Mouse (Mus musculus) megakaryocyte progenitor cell, adult 5-6 weeks (primary cell): ENCODE measurements at regions not wholly inside any gene's neighbourhood (a gene's known extent, or its start where the extent isn't known, plus 50 kb on each side); places are given as distances from the start of the nearest gene placed in this dataset.
"Not testable (repeated sequence)": the region's sequence is repeated elsewhere in the genome, so short reads cannot be mapped to it uniquely, and the experiment has no call there.

ENCODE experiments used
- ATAC-seq: replicated peaks from 2 replicates; pipeline ENCODE4 v1.8.0; 2016; ENCODE audit warnings: mild to moderate bottlenecking, moderate TSS enrichment, inconsistent platforms; ENCODE audit not compliant: poor library complexity

DNA sequence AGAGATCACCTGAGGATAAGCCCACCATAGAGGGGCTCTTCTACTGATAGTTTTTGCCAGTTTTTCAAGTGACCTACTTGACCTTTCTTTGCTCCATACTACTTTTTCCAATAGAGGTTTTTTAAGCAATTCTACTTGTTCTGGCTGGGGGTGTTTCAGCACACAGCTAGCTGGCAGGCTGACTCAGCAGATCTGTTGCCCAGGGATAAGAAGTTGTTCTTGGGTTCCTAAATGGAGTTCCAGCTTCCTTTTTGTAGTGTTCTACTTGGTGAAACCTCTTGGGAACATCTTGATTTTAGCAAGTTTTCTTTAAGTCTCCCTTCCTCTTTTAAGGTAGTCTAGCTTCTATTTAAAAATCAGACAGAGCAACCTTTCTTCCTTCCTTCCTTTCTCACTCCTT lies 61.0 kb downstream of the 4930474N05Rik start:
- ATAC-seq: peak; percentile 85

DNA sequence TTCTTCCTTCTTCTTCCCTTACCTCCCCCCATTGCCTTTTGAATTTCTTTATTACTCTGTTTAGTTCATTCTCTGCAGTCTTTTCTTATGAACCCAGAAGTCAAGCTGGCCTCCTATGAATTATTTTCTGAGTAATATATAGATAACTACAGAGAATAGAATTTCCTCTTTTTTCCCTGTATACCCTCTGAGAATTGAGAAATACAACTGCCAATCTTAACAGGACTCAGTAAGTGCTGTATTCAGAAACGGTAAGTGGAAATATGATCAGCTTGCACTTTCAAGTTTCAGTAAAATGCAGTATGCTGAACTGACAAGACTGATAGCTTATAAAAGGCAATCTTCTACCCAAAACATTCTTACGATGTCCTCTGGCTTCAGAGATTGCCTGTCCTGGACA lies 61.5 kb downstream of the 4930474N05Rik start:
- ATAC-seq: peak; percentile 85

DNA sequence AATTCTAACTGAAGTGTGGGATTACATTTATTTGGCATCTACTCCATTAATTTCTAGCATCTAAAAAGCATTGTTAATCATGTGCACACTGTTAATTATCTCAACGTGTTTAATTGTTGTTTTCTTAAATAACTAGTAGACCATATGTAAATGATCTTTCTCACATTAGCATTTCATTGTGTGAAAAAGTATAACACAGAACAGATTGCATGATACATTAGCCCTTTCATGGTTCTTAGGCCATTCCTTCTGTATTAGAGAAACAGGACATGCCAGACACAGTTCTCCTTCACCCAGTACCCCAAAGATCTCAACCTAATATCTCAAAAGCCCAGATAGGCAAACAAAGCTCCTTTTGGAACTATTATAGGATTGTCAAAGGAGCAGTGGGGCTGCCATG lies 89.0 kb downstream of the 4930474N05Rik start:
- no peak for ATAC-seq

DNA sequence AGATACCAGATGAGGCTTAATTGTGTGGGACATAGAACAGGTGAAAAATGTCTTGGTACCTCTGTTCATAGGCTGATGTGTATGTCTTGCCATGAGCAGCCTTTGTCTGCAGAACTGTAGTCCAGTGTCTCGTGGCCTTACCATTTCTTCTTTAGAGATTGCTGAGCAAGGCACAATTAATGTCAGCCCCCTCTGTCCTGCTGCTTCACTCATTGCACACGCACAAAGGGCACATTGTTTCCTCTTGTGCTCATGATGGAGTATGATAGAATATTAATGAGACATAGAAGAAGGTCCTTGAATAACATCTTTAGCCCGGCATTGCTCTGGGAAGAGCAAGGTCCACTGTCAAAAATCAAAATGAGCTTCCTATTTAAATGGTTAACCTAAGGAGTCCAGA lies 101.8 kb downstream of the 4930474N05Rik start:
- no peak for ATAC-seq

DNA sequence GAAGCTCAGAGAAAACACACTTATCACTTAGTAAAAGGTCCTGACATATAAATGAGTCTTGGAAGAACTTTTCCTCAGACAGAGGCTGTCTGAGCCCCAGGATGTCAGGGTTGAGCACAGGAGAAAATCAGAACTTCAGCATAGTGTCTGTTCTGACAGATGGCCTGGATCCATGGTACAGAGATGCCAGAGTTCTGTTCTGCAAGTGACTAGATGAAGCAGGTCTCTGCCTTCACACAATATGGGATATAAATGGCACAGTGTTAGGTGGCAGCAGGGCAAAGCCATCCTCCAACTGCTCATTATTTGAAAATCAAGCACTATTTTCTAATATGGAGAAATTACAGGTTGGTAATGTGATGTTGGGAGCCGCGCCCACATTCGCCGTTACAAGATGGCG lies 103.7 kb downstream of the 4930474N05Rik start:
- no peak for ATAC-seq

DNA sequence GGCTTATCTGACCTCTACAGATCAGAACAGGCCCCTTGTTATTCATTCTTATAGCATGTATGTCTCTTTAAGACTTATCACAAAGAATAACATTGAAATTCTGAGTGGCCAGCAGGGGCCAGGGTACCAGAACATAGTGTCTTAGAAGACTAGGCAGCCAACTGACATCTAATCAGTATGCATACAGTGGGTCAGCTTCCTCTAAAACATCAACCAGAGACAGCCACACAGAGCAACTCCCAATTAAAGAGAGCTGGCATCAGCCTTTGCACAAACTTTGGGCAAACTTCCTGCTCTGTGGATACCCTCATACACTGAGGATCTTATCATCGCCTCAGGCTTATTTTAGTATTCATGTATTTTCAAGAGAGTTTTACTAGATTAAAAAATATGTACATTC lies 109.1 kb downstream of the 4930474N05Rik start:
- no peak for ATAC-seq

DNA sequence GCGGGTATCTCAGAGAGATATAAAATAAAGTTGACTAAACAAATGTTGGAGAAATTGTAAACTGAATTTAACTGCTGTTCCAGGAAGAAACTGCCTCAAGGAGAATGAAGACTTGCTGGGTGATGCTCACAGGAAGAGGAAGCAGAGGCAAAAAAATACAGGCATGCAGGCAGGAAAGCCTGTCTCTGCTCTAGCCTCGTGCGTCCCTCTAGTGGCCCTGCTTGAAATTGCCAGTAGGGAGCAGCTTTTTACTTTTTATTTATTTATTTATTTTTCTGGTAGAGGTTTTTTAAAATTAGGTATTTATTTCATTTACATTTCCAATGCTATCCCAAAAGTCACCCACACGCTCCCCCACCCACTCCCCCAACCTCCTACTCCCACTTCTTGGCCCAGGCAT lies 118.1 kb downstream of the 4930474N05Rik start:
- ATAC-seq: peak; percentile 97

DNA sequence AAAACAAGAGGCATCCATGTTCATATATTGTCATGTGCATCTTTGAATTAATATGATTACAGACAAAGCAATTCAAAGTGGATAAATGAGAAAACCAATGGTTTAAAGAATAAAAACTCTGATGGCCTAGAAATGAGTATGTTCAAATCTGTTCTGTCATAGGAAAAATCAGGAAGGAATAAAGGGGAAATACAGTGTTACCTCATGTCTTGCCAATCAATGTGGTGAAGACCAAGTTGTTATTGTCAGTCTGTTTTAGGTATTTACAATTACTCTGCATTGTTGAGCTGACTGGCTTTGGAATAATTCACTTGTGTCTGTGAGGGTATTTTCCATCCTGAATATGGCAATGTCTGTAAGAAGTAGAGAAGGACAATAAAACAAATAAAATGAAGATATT lies 151.1 kb downstream of the 4930474N05Rik start:
- no peak for ATAC-seq

DNA sequence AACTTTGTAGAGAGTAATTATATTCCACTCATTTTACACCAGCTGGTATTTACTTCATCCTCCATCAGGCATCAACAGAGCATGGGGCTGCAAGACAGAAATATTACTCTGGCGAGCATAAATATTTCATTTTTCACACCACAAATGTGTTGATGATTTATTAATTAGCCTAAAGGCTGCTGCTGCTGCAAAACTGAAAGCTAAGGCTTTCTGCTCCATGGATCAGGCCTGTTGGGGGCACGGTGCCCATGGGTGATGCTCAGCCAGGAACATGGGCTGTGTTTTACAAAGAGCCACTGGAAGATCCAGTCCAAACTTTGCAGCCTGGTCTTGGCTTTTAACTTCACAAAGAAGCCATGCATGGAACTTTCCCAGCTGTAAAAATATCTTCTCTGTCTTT lies 167.4 kb downstream of the 4930474N05Rik start:
- ATAC-seq: no peak

DNA sequence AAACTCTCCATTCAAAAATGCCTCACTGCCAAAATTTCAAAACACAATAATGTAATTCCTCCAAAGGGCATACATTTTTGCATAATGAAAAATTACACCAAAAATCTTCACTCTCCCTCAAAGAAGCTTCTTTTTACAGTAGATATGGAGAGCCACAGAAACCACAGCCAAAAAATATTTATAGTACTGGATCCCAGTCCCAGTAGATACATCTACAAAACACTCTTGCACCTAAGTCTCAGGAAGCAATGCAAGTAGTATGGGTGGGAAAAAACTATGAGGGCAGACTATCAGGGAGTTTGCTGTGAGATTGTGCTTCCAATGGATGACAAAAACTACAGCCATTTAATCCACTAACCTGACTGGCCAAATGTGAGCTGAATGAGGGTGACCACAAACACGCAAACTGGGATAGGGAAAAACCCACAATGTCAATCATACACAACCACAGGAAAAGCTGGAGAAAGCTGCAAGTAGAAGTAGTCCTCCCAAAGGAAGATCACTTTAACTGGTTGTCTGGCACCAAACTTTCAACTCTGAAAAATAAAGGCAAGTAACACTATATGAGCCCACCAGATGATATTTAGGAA lies 189.2 kb downstream of the 4930474N05Rik start:
- ATAC-seq: peak; percentile 26; the same call in 1 of the 2 replicates

DNA sequence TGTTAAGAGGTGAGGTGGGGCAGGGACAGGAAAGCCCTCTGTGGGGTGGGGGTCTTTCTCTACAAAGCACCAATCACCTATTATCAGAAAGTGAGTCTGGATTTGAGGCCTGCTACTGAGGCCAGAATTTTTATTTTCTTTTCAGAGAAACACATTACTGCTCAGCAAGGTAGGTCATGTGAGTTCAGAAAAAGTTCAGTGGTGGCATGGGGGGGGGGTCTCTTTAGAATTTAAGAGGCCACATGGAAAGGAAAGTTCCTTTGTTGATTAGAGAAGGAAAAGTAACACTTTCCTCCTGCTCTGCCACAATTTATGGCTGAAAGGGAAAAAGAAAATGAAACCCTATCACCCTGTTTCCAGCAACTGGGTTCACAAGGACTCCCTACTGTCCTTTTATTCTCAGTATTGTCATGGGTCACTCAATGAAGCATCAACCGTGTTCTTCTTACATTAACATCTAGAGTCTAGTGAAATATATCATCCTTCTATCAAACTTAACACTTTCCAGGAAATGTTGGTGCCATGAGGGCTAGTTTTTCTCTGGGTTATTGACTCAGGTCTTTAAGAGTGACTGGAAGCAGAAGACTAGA lies 194.1 kb downstream of the 4930474N05Rik start:
- no peak for ATAC-seq

DNA sequence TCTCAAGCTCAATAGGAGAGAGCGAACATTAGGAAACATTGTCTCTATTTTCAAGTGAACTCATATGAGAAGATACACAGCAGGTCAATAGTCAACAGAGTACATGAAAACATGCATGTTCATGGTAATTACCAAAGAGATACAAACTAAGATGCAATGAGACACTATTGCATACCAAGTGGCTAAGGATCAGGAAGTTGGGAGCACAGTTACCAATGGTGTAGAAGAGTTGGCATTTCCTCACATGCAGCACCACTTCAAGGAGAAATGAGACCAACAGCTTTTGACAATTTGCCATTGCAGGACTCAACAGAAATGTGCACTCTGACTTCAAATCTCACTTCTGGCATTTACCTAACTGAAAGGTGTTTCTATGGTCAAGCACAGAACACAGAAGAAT lies 215.6 kb downstream of the 4930474N05Rik start:
- peak; percentile 91 for ATAC-seq

DNA sequence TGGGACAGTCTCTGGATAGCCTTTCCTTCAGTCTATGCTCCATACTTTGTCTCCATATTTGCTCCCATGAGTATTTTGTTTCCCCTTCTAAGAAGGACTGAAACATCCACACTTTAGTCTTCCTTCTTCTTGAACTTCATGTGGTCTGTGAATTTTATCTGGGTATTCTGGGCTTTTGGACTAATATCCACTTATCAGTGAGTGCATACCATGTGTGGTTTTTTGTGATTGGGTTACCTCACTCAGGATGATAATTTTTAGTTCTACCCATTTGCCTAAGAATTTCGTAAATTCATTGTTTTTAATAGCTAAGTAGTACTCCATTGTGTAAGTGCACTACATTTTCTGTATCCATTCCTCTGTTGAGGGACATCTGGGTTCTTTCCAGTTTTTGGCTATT lies 220.0 kb downstream of the 4930474N05Rik start:
- not testable (repeated sequence) for ATAC-seq

DNA sequence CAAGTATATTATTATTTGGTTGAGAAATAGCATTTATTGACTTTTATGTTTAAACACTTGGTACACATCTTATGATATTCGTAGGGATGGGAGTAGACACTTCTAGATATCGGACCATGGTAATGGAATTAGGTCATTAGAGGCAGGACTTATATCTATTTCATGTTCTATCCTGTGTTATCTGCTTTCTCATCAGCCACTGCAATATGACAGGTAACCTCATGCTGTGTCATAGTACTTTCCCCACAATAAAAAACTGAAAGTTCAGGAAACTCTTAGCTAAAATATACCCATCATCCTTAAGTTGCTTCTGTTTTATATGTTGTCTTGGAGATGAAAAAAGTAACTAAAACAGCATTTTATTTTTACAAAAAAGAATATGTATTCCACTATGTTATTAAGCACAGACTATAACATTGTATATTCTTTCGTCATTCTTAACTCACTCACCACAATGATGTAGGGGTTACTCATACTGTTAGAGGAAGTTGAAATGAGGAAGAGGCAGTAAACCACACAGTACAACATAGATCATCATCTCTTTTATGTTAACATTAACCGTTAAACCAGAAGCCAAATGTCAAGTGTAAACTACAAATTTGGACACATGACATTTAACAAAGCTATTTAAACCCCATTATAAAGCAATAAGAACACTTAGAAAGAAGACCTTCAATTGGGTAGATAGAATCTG lies 221.8 kb downstream of the 4930474N05Rik start:
- peak; percentile 97 for ATAC-seq

DNA sequence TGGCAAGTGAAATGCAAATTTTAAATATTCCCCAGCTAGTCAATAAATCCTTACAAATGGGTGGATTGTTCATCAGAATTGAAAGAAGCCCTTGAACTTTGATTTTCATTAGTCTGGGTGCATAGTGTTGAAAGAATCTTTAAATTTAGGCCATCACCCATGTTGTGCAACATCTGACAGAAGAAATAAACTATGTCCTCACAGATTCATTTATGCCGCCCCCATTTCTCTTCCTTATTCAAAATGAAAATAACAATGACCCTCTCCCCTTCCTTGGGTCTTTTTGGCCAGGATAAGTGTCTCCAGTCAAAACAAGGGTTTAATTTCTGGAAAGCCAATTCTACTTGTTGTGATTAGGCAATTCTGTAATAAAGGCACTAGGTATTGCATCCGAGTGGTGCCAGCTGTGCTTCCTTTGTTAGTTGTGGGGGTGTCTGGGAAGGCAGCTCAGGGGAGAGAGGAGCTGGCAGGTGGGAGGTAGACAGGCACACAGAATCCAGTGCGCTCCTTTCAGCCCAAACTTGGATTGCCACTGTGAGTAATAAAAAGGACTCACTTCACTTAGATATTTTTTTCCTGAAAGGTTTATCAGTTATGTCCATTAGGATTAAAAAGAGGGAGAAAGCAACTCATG lies 233.7 kb downstream of the 4930474N05Rik start:
- peak; percentile 76 for ATAC-seq

DNA sequence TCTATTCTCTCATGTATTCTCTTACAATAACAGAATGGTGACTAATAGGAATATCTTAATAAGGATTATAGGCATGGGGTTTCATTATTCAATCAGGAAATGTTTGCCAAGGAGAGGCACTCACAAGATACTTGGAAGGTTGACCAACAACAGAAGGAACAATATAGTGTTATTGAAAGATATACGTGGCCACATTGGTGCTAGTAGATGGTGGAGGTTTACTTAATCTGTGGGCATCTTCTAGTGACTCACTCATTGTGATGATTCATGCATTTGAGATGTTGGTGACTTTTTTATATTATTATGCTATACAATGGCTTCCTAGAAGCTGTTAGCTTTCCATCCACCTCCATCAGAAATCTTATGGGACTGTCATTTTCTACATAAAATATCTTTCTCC lies 246.1 kb downstream of the 4930474N05Rik start:
- no peak for ATAC-seq
